In genomic region chr8:125919560-125919959, GRCm38 (mm10) we compare ENCODE assay signal across 21 mouse cellular contexts. TPM values are rescaled to one million over a fixed set of nuclear protein-coding genes. Genes with fewer than 3 reads are reported as not detected.
DNase-seq lines count a peak whose midpoint lies in the region; ATAC-seq and TF ChIP-seq lines count a peak whose summit lies in the region.
"Had no signal": no experiment of that assay in that cellular context is flagged by ENCODE, and none has a peak within 500 bp of the region (broad histone marks: within the 10 kb centered on the region; RNA-seq: fewer than 3 reads in every experiment).

No protein-coding gene starts in this region.

- H3K4me1 ChIP-seq in hindbrain, embryonic 11.5 days (replicated peaks; ENCODE audit: control insufficient read depth, insufficient read depth, low read length): no peaks in the 10 kb centered on the region
- no peaks in the 10 kb centered on the region for H3K4me1 ChIP-seq in hindbrain, embryonic 14.5 days (replicated peaks; ENCODE audit: control insufficient read depth, insufficient read depth, low read length)
- no peaks in the 10 kb centered on the region for H3K4me1 ChIP-seq in lung, embryonic 14.5 days (ENCODE audit: insufficient read depth)
- no peaks in the 10 kb centered on the region for H3K4me1 ChIP-seq in lung, postnatal 0 days (ENCODE audit: insufficient read depth, low read depth, low read length)
- H3K4me1 ChIP-seq in stomach, embryonic 16.5 days (ENCODE audit: control insufficient read depth, insufficient read depth, low read length): no peaks in the 10 kb centered on the region; the same call in 1 of the 2 replicates
- H3K4me1 ChIP-seq: hindbrain, embryonic 15.5 days; liver, embryonic 12.5 days; megakaryocyte, embryonic 14.5 days had no signal

- no peaks in the 10 kb centered on the region for H3K9me3 ChIP-seq in hindbrain, embryonic 11.5 days (ENCODE audit: control insufficient read depth, low read length)
- no peaks in the 10 kb centered on the region for H3K9me3 ChIP-seq in hindbrain, embryonic 14.5 days (ENCODE audit: control insufficient read depth, low read length)
- H3K9me3 ChIP-seq in lung, embryonic 14.5 days (ENCODE audit: low read depth, low read length): no peaks in the 10 kb centered on the region
- no peaks in the 10 kb centered on the region for H3K9me3 ChIP-seq in lung, postnatal 0 days (ENCODE audit: low read length)
- no peaks in the 10 kb centered on the region for H3K9me3 ChIP-seq in stomach, embryonic 16.5 days (replicated peaks; ENCODE audit: control insufficient read depth, low read length)
- H3K9me3 ChIP-seq: embryonic facial prominence, embryonic 13.5 days; heart, embryonic 13.5 days; hindbrain, embryonic 15.5 days; liver, embryonic 12.5 days; megakaryocyte, embryonic 14.5 days had no signal

- no peak for TF ChIP-seq CTCF in lung, embryonic 14.5 days (IDR thresholded peaks at IDR 0.05; ENCODE audit: low read depth)
- TF ChIP-seq CTCF in lung, postnatal 0 days (IDR thresholded peaks at IDR 0.05): no peak

- H3K4me3 ChIP-seq in hindbrain, embryonic 11.5 days (ENCODE audit: low read depth, low read length): no peak overlapping the region
- H3K4me3 ChIP-seq in hindbrain, embryonic 14.5 days (replicated peaks; ENCODE audit: low read length): no peak overlapping the region
- H3K4me3 ChIP-seq in lung, embryonic 14.5 days (ENCODE audit: low read depth, low read length): no peak overlapping the region
- H3K4me3 ChIP-seq in lung, postnatal 0 days (ENCODE audit: low read depth, low read length): no peak overlapping the region
- no peak overlapping the region for H3K4me3 ChIP-seq in stomach, embryonic 16.5 days (replicated peaks; ENCODE audit: low read length)
- H3K4me3 ChIP-seq: embryonic facial prominence, embryonic 13.5 days; heart, embryonic 13.5 days; hindbrain, embryonic 15.5 days; liver, embryonic 12.5 days; megakaryocyte, embryonic 14.5 days had no signal

- peak; percentile 14 for DNase-seq in hindbrain, embryonic 11.5 days (ENCODE audit: low spot score)
- no peak for DNase-seq in hindbrain, embryonic 14.5 days (ENCODE audit: low spot score)
- no peak for DNase-seq in lung, embryonic 14.5 days
- DNase-seq in lung, postnatal 0 days (ENCODE audit: low spot score): no peak
- DNase-seq in kidney, postnatal 14 days: peak; percentile 44
- DNase-seq in urinary bladder, postnatal 4 days (ENCODE audit: low spot score in 2 of 2): no peak
- DNase-seq in layer of hippocampus, adult 9-10 months (ENCODE audit: low spot score): no peak
- DNase-seq: cerebellum, adult 2 months; gastrocnemius, postnatal 10 days; heart, adult 18-20 months; lung, postnatal 10 days had no signal

- 35% methylated on average over 8 of the region's 8 CpGs for WGBS in hindbrain, embryonic 11.5 days
- WGBS in hindbrain, embryonic 14.5 days: 32% methylated on average over 8 of the region's 8 CpGs
- WGBS in lung, embryonic 14.5 days: 53% methylated on average over 8 of the region's 8 CpGs
- 50% methylated on average over 8 of the region's 8 CpGs for WGBS in lung, postnatal 0 days
- 59% methylated on average over 8 of the region's 8 CpGs for WGBS in stomach, embryonic 16.5 days

- H3K36me3 ChIP-seq in hindbrain, embryonic 11.5 days (ENCODE audit: control insufficient read depth, insufficient read depth, low read length): no peaks in the 10 kb centered on the region
- no peaks in the 10 kb centered on the region for H3K36me3 ChIP-seq in hindbrain, embryonic 14.5 days (replicated peaks; ENCODE audit: control insufficient read depth, insufficient read depth)
- H3K36me3 ChIP-seq in lung, embryonic 14.5 days (ENCODE audit: insufficient read depth): no peaks in the 10 kb centered on the region
- H3K36me3 ChIP-seq in lung, postnatal 0 days (ENCODE audit: insufficient read depth, low read length): no peaks in the 10 kb centered on the region
- no peaks in the 10 kb centered on the region for H3K36me3 ChIP-seq in stomach, embryonic 16.5 days (ENCODE audit: control insufficient read depth, insufficient read depth, low read length)
- H3K36me3 ChIP-seq: embryonic facial prominence, embryonic 13.5 days; G1E; heart, embryonic 13.5 days; hindbrain, embryonic 15.5 days; liver, embryonic 12.5 days had no signal

- no peak overlapping the region for H3K27ac ChIP-seq in hindbrain, embryonic 11.5 days (ENCODE audit: low read depth, low read length)
- no peak overlapping the region for H3K27ac ChIP-seq in hindbrain, embryonic 14.5 days
- peak overlapping the region; percentile 83 for H3K27ac ChIP-seq in lung, embryonic 14.5 days (ENCODE audit: low read depth)
- H3K27ac ChIP-seq in lung, postnatal 0 days (ENCODE audit: low read length): no peak overlapping the region
- peak overlapping the region; percentile 28; the same call in 1 of the 2 replicates for H3K27ac ChIP-seq in stomach, embryonic 16.5 days (ENCODE audit: low read length)
- H3K27ac ChIP-seq: embryonic facial prominence, embryonic 13.5 days; heart, embryonic 13.5 days; hindbrain, embryonic 15.5 days; liver, embryonic 12.5 days had no signal

- no peak overlapping the region for H3K9ac ChIP-seq in hindbrain, embryonic 11.5 days (ENCODE audit: low read depth, low read length)
- H3K9ac ChIP-seq in hindbrain, embryonic 14.5 days: no peak overlapping the region
- no peak overlapping the region for H3K9ac ChIP-seq in lung, embryonic 14.5 days
- no peak overlapping the region for H3K9ac ChIP-seq in lung, postnatal 0 days (replicated peaks; ENCODE audit: low read depth)
- H3K9ac ChIP-seq in stomach, embryonic 16.5 days (ENCODE audit: low read length): no peak overlapping the region
- H3K9ac ChIP-seq: embryonic facial prominence, embryonic 13.5 days; heart, embryonic 13.5 days; hindbrain, embryonic 15.5 days; liver, embryonic 12.5 days had no signal

- H3K4me2 ChIP-seq in hindbrain, embryonic 11.5 days (replicated peaks; ENCODE audit: low read depth, low read length): no peak overlapping the region
- H3K4me2 ChIP-seq in hindbrain, embryonic 14.5 days (replicated peaks): no peak overlapping the region
- H3K4me2 ChIP-seq in lung, embryonic 14.5 days: no peak overlapping the region
- H3K4me2 ChIP-seq in lung, postnatal 0 days (replicated peaks; ENCODE audit: low read depth, low read length): no peak overlapping the region
- no peak overlapping the region for H3K4me2 ChIP-seq in stomach, embryonic 16.5 days (ENCODE audit: low read depth, low read length)
- H3K4me2 ChIP-seq: embryonic facial prominence, embryonic 13.5 days; heart, embryonic 13.5 days; hindbrain, embryonic 15.5 days; liver, embryonic 12.5 days had no signal

- no peak for TF ChIP-seq EP300 in lung, postnatal 0 days (IDR thresholded peaks at IDR 0.05)

- H3K27me3 ChIP-seq in hindbrain, embryonic 11.5 days (ENCODE audit: control insufficient read depth, insufficient read depth, low read length): no peaks in the 10 kb centered on the region
- no peaks in the 10 kb centered on the region for H3K27me3 ChIP-seq in hindbrain, embryonic 14.5 days (ENCODE audit: control insufficient read depth, insufficient read depth, low read length)
- no peaks in the 10 kb centered on the region for H3K27me3 ChIP-seq in lung, embryonic 14.5 days (ENCODE audit: insufficient read depth, low read length)
- H3K27me3 ChIP-seq in lung, postnatal 0 days (replicated peaks; ENCODE audit: insufficient read depth, low read length): no peaks in the 10 kb centered on the region
- H3K27me3 ChIP-seq in stomach, embryonic 16.5 days (ENCODE audit: control insufficient read depth, insufficient read depth, low read length): no peaks in the 10 kb centered on the region
- H3K27me3 ChIP-seq: hindbrain, embryonic 15.5 days had no signal

- ATAC-seq in hindbrain, embryonic 11.5 days (ENCODE audit: low FRiP score): no peak
- ATAC-seq in hindbrain, embryonic 14.5 days (ENCODE audit: low FRiP score): no peak
- no peak for ATAC-seq in lung, embryonic 14.5 days (ENCODE audit: insufficient read depth)
- ATAC-seq in lung, postnatal 0 days: no peak
- ATAC-seq in stomach, embryonic 16.5 days (ENCODE audit: insufficient read depth, low FRiP score): no peak
- ATAC-seq: liver, embryonic 12.5 days; midbrain, embryonic 16.5 days had no signal

RNA-seq across cellular contexts. Expression of gene Map3k21, which starts 9.3 kb away (rescaled TPM):
- 0.08 and 0.14 TPM in 2 replicates for polyA plus RNA-seq in hindbrain, embryonic 11.5 days (2014; fragmentation: Nextera tagmentation; extraction: Ambion mirVana)
- polyA plus RNA-seq in hindbrain, embryonic 14.5 days (2014; fragmentation: Nextera tagmentation; extraction: Ambion mirVana): 0.99 and 1.0 TPM in 2 replicates
- 4.1 and 5.3 TPM in 2 replicates for polyA plus RNA-seq in lung, embryonic 14.5 days (2014; fragmentation: Nextera tagmentation; extraction: Ambion mirVana)
- polyA plus RNA-seq in lung, postnatal 0 days (2015; fragmentation: Nextera tagmentation; extraction: Ambion mirVana): 0.74 and 0.76 TPM in 2 replicates
- polyA plus RNA-seq in stomach, embryonic 16.5 days (2015; fragmentation: Nextera tagmentation; extraction: Ambion mirVana): 0.94 and 1.0 TPM in 2 replicates
- polyA plus RNA-seq: G1E; limb, embryonic 11.5 days; thymus, postnatal 0 days had no signal

RNA-seq across cellular contexts. Expression of gene Pcnx2, which starts 21.4 kb away (rescaled TPM):
- polyA plus RNA-seq in hindbrain, embryonic 11.5 days (2014; fragmentation: Nextera tagmentation; extraction: Ambion mirVana): 0.25 and 0.46 TPM in 2 replicates
- polyA plus RNA-seq in hindbrain, embryonic 14.5 days (2014; fragmentation: Nextera tagmentation; extraction: Ambion mirVana): 4.2 and 5.1 TPM in 2 replicates
- polyA plus RNA-seq in lung, embryonic 14.5 days (2014; fragmentation: Nextera tagmentation; extraction: Ambion mirVana): 0.15 TPM in 1 of 2 replicates, not detected in the other
- 0.18 and 0.31 TPM in 2 replicates for polyA plus RNA-seq in lung, postnatal 0 days (2015; fragmentation: Nextera tagmentation; extraction: Ambion mirVana)
- 0.39 and 0.41 TPM in 2 replicates for polyA plus RNA-seq in stomach, embryonic 16.5 days (2015; fragmentation: Nextera tagmentation; extraction: Ambion mirVana)
- polyA plus RNA-seq: G1E; limb, embryonic 11.5 days had no signal

Comparison
In these comparisons a context has a peak if more than half of its experiments do, and no peak if none do; other contexts are left out.
1. DNase-seq: peak in hindbrain, embryonic 11.5 days (single experiment) and kidney, postnatal 14 days (single experiment); none in hindbrain, embryonic 14.5 days (single experiment), lung, embryonic 14.5 days (single experiment), lung, postnatal 0 days (single experiment), urinary bladder, postnatal 4 days (0 of 2) and layer of hippocampus, adult 9-10 months (single experiment).
2. H3K27ac ChIP-seq: peak in lung, embryonic 14.5 days (single experiment) and stomach, embryonic 16.5 days (single experiment); none in hindbrain, embryonic 11.5 days (single experiment), hindbrain, embryonic 14.5 days (single experiment) and lung, postnatal 0 days (single experiment).